Mouse (Mus musculus) heart, embryonic 16.5 days (tissue): ENCODE results near the gene Il2ra. TPM values are rescaled to one million over a fixed set of nuclear protein-coding genes. Genes with fewer than 3 reads are reported as not detected.
A peak's percentile ranks its signal among the peaks of the same experiment; 100 is the strongest.

ENCODE experiments used
- ATAC-seq: fragments of 200-750 bp; cut with Nextera tagmentation; replicated peaks from 2 replicates; pipeline ENCODE4 v1.8.0; 2017; ENCODE audit warnings: moderate number of reproducible peaks; ENCODE audit not compliant: insufficient read depth, low FRiP score; ENCODE audit errors: extremely low read depth
- H3K27ac ChIP-seq: fragments of 300-500 bp; sonication (generic); 2 replicates; pipeline ENCODE4 v1.5.1; 2014; ENCODE audit warnings: mild to moderate bottlenecking, low read length, control low read depth, moderate library complexity
- H3K27me3 ChIP-seq: fragments of 300-500 bp; sonication (generic); 2 replicates; pipeline ENCODE4 v1.6.1; 2014; ENCODE audit warnings: low read length, mixed read lengths; ENCODE audit not compliant: control insufficient read depth, insufficient read depth
- H3K36me3 ChIP-seq: fragments of 300-500 bp; sonication (generic); 2 replicates; pipeline ENCODE4 v1.6.1; 2014; ENCODE audit not compliant: control insufficient read depth, insufficient read depth
- H3K4me1 ChIP-seq: fragments of 300-500 bp; sonication (generic); 2 replicates; pipeline ENCODE4 v1.6.1; 2014; ENCODE audit warnings: low read length, mixed read lengths; ENCODE audit not compliant: control insufficient read depth, insufficient read depth
- H3K4me2 ChIP-seq: fragments of 300-500 bp; sonication (generic); 2 replicates; pipeline ENCODE4 v1.6.1; 2014; ENCODE audit warnings: low read depth, mild to moderate bottlenecking, control low read depth, low read length
- H3K4me3 ChIP-seq: fragments of 300-500 bp; sonication (generic); 2 replicates; pipeline ENCODE4 v1.5.1; 2014; ENCODE audit warnings: mild to moderate bottlenecking, control low read depth, low read length
- H3K9ac ChIP-seq: fragments of 300-500 bp; sonication (generic); 2 replicates; pipeline ENCODE4 v1.6.1; 2014; ENCODE audit warnings: low read length, control low read depth
- H3K9me3 ChIP-seq: fragments of 300-500 bp; sonication (generic); replicated peaks from 2 replicates; pipeline ENCODE4 v1.6.1; 2016; ENCODE audit warnings: low read length; ENCODE audit not compliant: control insufficient read depth
- whole genome bisulfite sequencing: fragments of 180-500 bp; shearing (Covaris S2); extraction: QIAGEN DNeasy Blood & Tissue Kit; methylation state at CpG from one replicate; pipeline ENCODE4 v1.1.7; 2014; 5-methylcytosine and 5-hydroxymethylcytosine counted together
- polyA plus RNA-seq: library from polyadenylated mRNA; unstranded; fragments of >200 nt; fragmentation: Nextera tagmentation; extraction: Ambion mirVana; gene quantifications from 2 replicates; pipeline ENCODE4 v1.2.1, GENCODE M21; 2015

The Il2ra gene
- polyA plus RNA-seq, 1 experiment from 2014 or later = 21.2 TPM

DNA sequence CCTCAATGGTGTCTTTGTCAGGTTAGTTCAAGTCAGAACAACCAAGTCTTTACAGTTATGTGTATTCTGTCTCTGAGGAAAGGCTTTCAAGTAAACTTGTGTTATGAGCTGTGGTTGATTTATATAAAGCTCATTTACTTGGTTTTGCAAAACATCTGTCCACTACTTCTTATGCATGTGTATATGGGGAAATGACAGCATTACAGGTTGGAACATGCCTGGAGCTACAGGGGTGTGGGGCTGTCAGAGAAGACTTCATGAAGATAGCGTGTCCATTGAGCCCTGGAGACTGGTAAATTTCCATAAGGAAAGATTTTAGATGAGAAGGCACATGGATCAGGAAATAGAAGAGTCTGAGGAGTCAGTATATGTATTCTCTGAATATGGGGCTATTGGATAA is 1.4 kb downstream of the Il2ra start:
- H3K36me3 ChIP-seq = no peaks in the 10 kb centered on the region
- H3K4me2 ChIP-seq = no peak overlapping the region
- H3K27ac ChIP-seq = no peak overlapping the region
- ATAC-seq = no peak
- H3K9me3 ChIP-seq = no peaks in the 10 kb centered on the region
- no peaks in the 10 kb centered on the region for H3K27me3 ChIP-seq
- no peak overlapping the region for H3K9ac ChIP-seq
- WGBS = 61% methylated on average over 1 of the region's 1 CpGs
- peak overlapping the region; percentile 4; the same call in 1 of the 2 replicates for H3K4me3 ChIP-seq
- H3K4me1 ChIP-seq = no peaks in the 10 kb centered on the region

DNA sequence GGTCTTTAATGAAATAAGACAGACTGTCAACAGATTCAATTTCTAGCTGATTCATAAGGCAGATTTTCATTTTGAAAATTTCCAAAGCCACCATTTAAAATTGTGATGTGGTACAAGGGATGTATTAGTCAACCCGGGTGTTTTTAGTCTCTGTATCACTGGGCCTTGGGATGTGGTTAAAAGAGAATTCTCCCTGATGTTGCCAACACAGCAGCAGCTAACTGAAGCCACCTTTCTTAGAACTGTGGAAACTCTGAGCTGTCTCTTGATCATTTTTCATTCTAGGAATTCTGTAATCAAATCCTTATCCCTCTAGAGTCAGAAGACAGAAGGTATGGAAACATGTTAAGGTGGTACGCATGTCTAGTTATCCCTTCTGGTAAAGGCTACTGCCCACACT is 2.7 kb downstream of the Il2ra start:
- no peaks in the 10 kb centered on the region for H3K27me3 ChIP-seq

DNA sequence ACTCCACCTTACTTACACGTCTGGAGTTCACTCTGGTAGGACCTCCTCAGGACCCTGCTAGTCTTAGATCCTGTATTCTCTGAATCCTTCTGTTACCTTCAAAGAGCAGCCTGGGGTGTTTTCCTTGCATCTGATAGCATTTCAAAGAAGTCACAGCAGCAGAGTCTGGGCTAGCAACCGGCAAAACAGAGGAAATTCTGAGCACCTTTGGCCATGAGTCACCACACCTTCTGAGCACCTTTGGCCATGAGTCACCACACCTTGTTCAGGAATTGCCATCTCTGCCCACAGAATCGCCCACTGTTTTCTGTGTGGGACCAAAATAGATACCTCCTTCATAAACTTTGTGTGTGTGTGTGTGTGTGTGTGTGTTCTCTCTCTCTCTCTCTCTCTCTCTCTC is 8.9 kb downstream of the Il2ra start:
- Histone ChIP-seq H3K4me2 (no peak overlapping the region), H3K4me1 (no peaks in the 10 kb centered on the region), H3K9me3 (no peaks in the 10 kb centered on the region), H3K4me3 (no peak overlapping the region), H3K27me3 (no peaks in the 10 kb centered on the region), H3K27ac (no peak overlapping the region), H3K36me3 (no peaks in the 10 kb centered on the region), H3K9ac (no peak overlapping the region)
- WGBS = 40% methylated on average over 3 of the region's 3 CpGs
- no peak for ATAC-seq

More for the DNA sequence above, 2.7 kb downstream of the Il2ra start:
- no peak overlapping the region for H3K27ac ChIP-seq
- 73% methylated on average over 2 of the region's 2 CpGs for WGBS
- no peaks in the 10 kb centered on the region for H3K4me1 ChIP-seq
- H3K36me3 ChIP-seq = no peaks in the 10 kb centered on the region
- H3K4me3 ChIP-seq = peak overlapping the region; percentile 15
- ATAC-seq = no peak
- H3K9me3 ChIP-seq = no peaks in the 10 kb centered on the region
- no peak overlapping the region for H3K9ac ChIP-seq
- H3K4me2 ChIP-seq = no peak overlapping the region

DNA sequence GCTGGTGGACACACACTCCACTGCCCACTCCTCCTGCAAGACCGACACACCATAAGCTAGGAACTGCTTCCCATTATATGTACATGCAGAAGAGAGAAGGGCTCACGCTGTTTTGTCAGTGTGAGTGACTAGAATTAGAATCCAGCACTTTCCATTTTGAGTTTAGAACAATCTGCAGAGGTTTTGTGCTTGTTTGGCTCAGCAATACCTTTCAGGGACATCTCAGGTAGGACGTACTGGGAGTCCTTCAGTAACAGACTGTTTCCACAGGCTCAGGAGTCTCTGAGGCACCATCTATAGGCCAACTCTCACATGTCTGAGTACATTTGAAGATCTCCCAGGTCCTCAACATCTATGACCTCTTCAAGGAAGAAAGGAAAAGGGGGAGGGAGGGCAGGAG is 9.6 kb downstream of the Il2ra start:
- Histone ChIP-seq H3K27me3 (no peaks in the 10 kb centered on the region), H3K4me2 (no peak overlapping the region), H3K36me3 (no peaks in the 10 kb centered on the region), H3K4me1 (no peaks in the 10 kb centered on the region), H3K9me3 (no peaks in the 10 kb centered on the region), H3K27ac (no peak overlapping the region), H3K4me3 (no peak overlapping the region), H3K9ac (no peak overlapping the region)
- 80% methylated on average over 3 of the region's 3 CpGs for WGBS
- no peak for ATAC-seq

DNA sequence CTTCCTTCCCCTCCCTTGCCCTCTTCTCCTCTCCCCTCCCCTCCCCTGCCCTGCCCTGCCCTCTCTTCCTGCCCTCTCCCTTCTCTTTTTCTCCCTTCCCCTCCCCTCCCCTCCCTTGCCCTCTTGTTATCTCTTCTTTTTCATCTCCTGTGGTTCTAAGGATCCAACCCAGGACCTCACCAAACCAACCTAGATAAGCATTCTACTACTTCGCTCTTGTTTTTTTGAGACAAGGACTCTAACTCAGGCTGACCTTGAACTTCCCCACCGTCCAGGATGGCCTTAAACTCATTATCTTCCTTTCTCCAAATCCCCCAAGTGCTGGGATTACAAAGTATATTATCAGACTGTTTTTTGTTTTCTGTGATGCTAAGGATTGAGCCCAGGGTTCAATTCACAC is 10.2 kb downstream of the Il2ra start:
- ATAC-seq = no peak; the same call in 1 of the 2 replicates
- no peaks in the 10 kb centered on the region for H3K36me3 ChIP-seq
- H3K4me1 ChIP-seq = no peaks in the 10 kb centered on the region
- no peak overlapping the region for H3K4me3 ChIP-seq
- H3K27ac ChIP-seq = no peak overlapping the region
- H3K9me3 ChIP-seq = no peaks in the 10 kb centered on the region
- no peaks in the 10 kb centered on the region for H3K27me3 ChIP-seq
- no peak overlapping the region for H3K4me2 ChIP-seq
- H3K9ac ChIP-seq = no peak overlapping the region
- 43% methylated on average over 2 of the region's 2 CpGs for WGBS

DNA sequence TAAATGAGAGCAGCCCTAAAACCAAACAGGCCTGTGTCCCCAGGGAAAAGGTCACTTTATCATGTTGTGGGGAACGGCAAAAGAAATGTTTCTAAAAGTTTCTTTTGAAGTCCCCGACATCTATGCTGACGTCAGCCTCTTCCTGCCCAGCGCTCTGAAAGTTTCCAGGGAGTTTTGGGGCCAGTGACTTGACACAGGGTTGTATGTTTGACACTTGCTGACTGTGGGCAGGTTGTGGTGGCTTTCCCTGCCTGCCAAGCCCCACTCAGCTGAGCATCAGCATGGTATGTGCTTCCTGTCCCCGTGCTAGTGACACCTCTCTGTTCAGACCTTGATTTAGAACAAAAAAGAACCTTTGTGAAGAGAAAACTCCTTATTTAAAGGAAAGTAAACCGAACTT is 10.7 kb downstream of the Il2ra start:
- H3K36me3 ChIP-seq = no peaks in the 10 kb centered on the region
- no peaks in the 10 kb centered on the region for H3K4me1 ChIP-seq
- ATAC-seq = 0 out of 2 replicates have a peak, but pooled peaks have one; percentile 35
- 34% methylated on average over 6 of the region's 6 CpGs for WGBS
- H3K27ac ChIP-seq = no peak overlapping the region
- H3K9ac ChIP-seq = no peak overlapping the region
- no peaks in the 10 kb centered on the region for H3K27me3 ChIP-seq
- no peak overlapping the region for H3K4me3 ChIP-seq
- no peaks in the 10 kb centered on the region for H3K9me3 ChIP-seq
- H3K4me2 ChIP-seq = no peak overlapping the region

DNA sequence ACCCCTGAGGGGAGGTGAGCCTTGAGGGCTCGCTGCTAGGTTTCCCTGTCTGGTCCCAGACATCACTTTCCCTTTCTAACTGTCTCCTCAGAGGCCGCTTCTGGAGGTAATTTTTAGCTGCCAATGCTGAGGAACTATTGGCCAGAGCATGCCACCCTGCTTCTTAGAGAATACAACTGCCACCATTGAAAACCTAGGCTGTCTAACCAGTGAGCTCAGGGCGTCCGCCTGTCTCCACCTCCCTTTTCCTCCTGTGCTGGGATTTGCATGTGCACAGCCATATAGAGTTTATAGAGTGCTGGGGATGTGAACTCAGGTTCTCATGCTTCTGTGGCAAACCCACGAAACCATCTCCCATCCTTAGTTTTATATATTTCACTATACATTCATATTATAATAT is 11.2 kb downstream of the Il2ra start:
- no peak for ATAC-seq
- Histone ChIP-seq H3K4me2 (no peak overlapping the region), H3K4me1 (no peaks in the 10 kb centered on the region), H3K36me3 (no peaks in the 10 kb centered on the region), H3K9ac (no peak overlapping the region), H3K27me3 (no peaks in the 10 kb centered on the region), H3K27ac (no peak overlapping the region), H3K4me3 (no peak overlapping the region), H3K9me3 (no peaks in the 10 kb centered on the region)
- WGBS = 64% methylated on average over 5 of the region's 5 CpGs

DNA sequence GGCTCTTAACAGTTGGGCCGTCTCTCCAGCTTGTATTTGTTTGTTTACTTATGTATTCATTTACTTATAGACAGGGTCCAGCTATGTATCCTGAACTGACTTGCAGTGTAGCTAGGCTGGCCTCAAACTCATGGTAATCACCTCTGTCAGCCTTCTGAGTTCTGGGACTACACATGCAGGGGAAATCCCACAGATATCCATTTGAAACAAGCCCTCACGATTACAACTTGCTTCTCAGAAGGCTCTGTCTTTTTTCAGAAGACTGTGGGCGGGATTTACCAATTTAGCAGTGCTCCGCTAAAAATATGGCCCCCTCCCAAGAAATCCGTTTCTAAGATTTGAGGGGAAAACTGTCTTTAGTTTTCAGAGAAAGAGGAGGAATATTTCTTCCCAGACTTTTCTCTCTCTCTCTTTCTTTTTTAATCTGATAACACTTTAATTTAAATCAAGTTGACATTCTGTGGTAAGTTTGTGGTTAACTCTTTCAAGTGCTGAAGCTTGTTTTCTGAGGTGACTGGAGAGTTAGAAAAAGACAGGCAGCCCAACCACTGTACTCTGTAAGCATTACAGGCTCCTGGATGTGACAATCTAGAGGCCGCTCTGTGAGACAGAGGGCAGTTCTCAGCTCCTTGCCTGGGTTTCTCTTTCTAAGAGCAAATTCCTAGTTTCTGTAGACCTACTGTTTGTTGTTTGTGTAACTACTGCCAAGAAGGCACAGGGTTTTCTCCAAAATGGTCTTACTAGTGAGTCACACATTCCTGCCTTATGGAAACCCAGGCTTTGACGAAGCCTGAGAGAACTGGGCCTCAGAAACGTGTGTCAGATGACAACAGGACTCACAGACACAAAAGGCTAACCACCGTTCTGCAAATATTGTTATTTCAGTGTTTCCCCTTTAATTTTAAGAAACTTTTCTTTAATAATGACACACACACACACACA is 12.7 kb downstream of the Il2ra start:
- Histone ChIP-seq H3K9ac (no peak overlapping the region), H3K4me1 (no peaks in the 10 kb centered on the region), H3K4me3 (no peak overlapping the region), H3K4me2 (no peak overlapping the region), H3K27me3 (no peaks in the 10 kb centered on the region), H3K36me3 (no peaks in the 10 kb centered on the region), H3K9me3 (no peaks in the 10 kb centered on the region), H3K27ac (no peak overlapping the region)
- WGBS = 54% methylated on average over 9 of the region's 9 CpGs
- ATAC-seq = no peak

DNA sequence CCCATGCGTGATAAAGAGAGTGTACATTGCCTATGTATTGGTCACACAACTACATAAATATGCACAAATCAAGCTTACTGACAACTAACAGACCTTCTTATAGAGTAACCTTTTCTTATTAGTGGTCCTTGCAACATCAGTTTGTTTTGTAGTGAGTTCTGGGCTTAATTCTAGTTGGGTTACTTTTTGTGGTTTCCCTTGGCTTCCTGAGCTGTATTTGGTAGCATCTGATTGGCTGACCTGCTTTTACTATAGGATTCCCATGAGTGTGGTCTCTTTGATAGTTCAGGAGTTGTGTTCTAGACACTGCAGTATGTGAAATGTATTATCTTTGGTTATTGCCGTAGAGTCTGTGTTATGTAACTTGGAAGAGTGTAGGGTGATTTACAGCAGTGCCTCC is 15.0 kb downstream of the Il2ra start:
- WGBS = 73% methylated on average over 2 of the region's 2 CpGs
- Histone ChIP-seq H3K36me3 (no peaks in the 10 kb centered on the region), H3K27ac (no peak overlapping the region), H3K4me1 (no peaks in the 10 kb centered on the region), H3K9ac (no peak overlapping the region), H3K27me3 (no peaks in the 10 kb centered on the region), H3K9me3 (no peaks in the 10 kb centered on the region), H3K4me2 (no peak overlapping the region), H3K4me3 (no peak overlapping the region)
- 0 out of 2 replicates have a peak, but pooled peaks have one; percentile 29 for ATAC-seq
